Mouse (Mus musculus) v-Abl transformed pro-B cells (cell line): ENCODE data around the gene Gpc1.

Source experiments
- in situ Hi-C, 2 experiments: fragments of 400-800 bp; cut with MboI; formaldehyde crosslinking; loops; one replicate each; pipeline ENCODE4 v1.15.1; 2025; ENCODE audit not compliant: unreplicated experiment in 2 of 2

Gpc1 gene

GRCm38 (mm10) chr1:92875360-92876111 lies 44.1 kb downstream of the Gpc1 start:
- in situ Hi-C loops = no loop called here

GRCm38 (mm10) chr1:92877431-92877978 lies 46.1 kb downstream of the Gpc1 start:
- in situ Hi-C loops = no loop called here

GRCm38 (mm10) chr1:92878066-92878741 lies 46.8 kb downstream of the Gpc1 start:
- in situ Hi-C loops = no loop called here

- in situ Hi-C loops = no loop called here
Measured at GRCm38 (mm10) chr1:92879266-92879665, 47.8 kb downstream of the Gpc1 start.

- in situ Hi-C loops = no loop called here
Measured at GRCm38 (mm10) chr1:92880101-92880500, 48.7 kb downstream of the Gpc1 start.

GRCm38 (mm10) chr1:92881982-92882381 lies 50.5 kb downstream of the Gpc1 start:
- in situ Hi-C loops = no loop called here

GRCm38 (mm10) chr1:92888901-92889655 lies 57.6 kb downstream of the Gpc1 start:
- in situ Hi-C loops = no loop called here

GRCm38 (mm10) chr1:92892791-92893190 lies 61.3 kb downstream of the Gpc1 start:
- in situ Hi-C loops = no loop called here

- in situ Hi-C loops = no loop called here
Measured at GRCm38 (mm10) chr1:92893896-92894295, 62.5 kb downstream of the Gpc1 start.

GRCm38 (mm10) chr1:92895089-92895488 lies 63.6 kb downstream of the Gpc1 start:
- in situ Hi-C loops = no loop called here

- in situ Hi-C loops = no loop called here
Measured at GRCm38 (mm10) chr1:92902786-92903185, 71.3 kb downstream of the Gpc1 start, which contains the start of gene Ankmy1. TSS of gene Ankmy1 (minus strand) at chr1:92902906.

GRCm38 (mm10) chr1:92903627-92904026 lies 72.2 kb downstream of the Gpc1 start:
- in situ Hi-C loops = no loop called here

GRCm38 (mm10) chr1:92905703-92906310 lies 74.4 kb downstream of the Gpc1 start:
- in situ Hi-C loops = no loop called here

- in situ Hi-C loops = no loop called here
Measured at GRCm38 (mm10) chr1:92906779-92907631, 75.6 kb downstream of the Gpc1 start, which contains the start of gene Dusp28. TSS of gene Dusp28 (plus strand) at chr1:92906981.

GRCm38 (mm10) chr1:92907632-92908360 lies 76.4 kb downstream of the Gpc1 start:
- in situ Hi-C loops = no loop called here

- in situ Hi-C loops = no loop called here
Measured at GRCm38 (mm10) chr1:92908664-92909063, 77.2 kb downstream of the Gpc1 start.

- in situ Hi-C loops = no loop called here
Measured at GRCm38 (mm10) chr1:92909068-92909467, 77.6 kb downstream of the Gpc1 start.
